Mouse (Mus musculus) heart, embryonic 10.5 days (tissue): Measurements from ENCODE around the gene Selenbp1. TPM values are rescaled to one million over a fixed set of nuclear protein-coding genes. Genes with fewer than 3 reads are reported as not detected.

Experiments used
- DNase-seq: peaks from one replicate; pipeline ENCODE4 v3.0.0-alpha.2; 2017; ENCODE audit warnings: low spot score
- H3K27ac ChIP-seq: fragments of 300-500 bp; sonication (generic); 2 replicates; pipeline ENCODE4 v1.5.1; 2016; ENCODE audit warnings: mild to moderate bottlenecking
- H3K27me3 ChIP-seq: fragments of 300-500 bp; sonication (generic); 2 replicates; pipeline ENCODE4 v1.6.1; 2016; ENCODE audit warnings: mild to moderate bottlenecking; ENCODE audit not compliant: poor library complexity, insufficient read depth, severe bottlenecking
- H3K36me3 ChIP-seq: fragments of 300-500 bp; sonication (generic); 2 replicates; pipeline ENCODE4 v1.6.1; 2016; ENCODE audit warnings: mild to moderate bottlenecking, moderate library complexity
- H3K4me1 ChIP-seq: fragments of 300-500 bp; sonication (generic); 2 replicates; pipeline ENCODE4 v1.6.1; 2016; ENCODE audit warnings: mild to moderate bottlenecking
- H3K4me3 ChIP-seq: fragments of 300-500 bp; sonication (generic); 2 replicates; pipeline ENCODE4 v1.5.1; 2016; ENCODE audit warnings: mild to moderate bottlenecking, moderate library complexity
- H3K9me3 ChIP-seq: fragments of 300-500 bp; sonication (generic); 2 replicates; pipeline ENCODE4 v1.6.1; 2016; ENCODE audit warnings: mild to moderate bottlenecking, moderate library complexity
- WGBS: fragments of 180-500 bp; shearing (Covaris S2); methylation state at CpG from one replicate; pipeline ENCODE4 v1.1.7; 2016; 5-methylcytosine and 5-hydroxymethylcytosine counted together
- polyA plus RNA-seq: library from polyadenylated mRNA; unstranded; fragments of >200 nt; fragmentation: Nextera tagmentation; extraction: Ambion mirVana; gene quantifications from 2 replicates; pipeline ENCODE4 v1.2.1, GENCODE M21; 2016

Gene Selenbp1
- polyA plus RNA-seq, 1 experiment from 2014 or later, result 30.5 TPM

DNA sequence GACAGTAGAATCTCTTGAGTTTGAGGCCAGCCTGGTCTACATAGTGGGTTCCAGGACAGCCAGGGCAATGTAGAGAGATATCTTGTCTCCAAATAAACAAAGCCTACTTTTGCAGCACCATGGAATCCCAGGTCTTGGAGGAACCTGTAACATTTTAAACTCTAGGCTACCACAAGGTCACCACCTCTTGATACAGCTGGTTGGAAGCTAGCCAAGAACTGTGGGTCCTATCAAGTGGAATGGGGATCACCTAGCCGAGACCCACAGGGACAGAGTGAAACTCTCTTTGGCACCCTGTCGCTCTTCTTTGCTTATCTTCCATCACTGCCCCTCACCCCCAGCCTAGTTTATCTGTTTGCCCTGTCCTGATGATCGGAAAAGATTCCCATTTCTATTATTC, 39.7 kb downstream of the Selenbp1 start:
- Histone ChIP-seq H3K27me3 (no peaks in the 10 kb centered on the region), H3K27ac (no peak overlapping the region), H3K9me3 (no peaks in the 10 kb centered on the region), H3K36me3 (peaks cover 7% of the 10 kb centered on the region), H3K4me1 (peaks cover 12% of the 10 kb centered on the region), H3K4me3 (no peak overlapping the region)
- WGBS, result 68% methylated on average over 3 of the region's 3 CpGs
- no peak for DNase-seq

GRCm38 (mm10) chr3:94973620-94974019, 40.8 kb downstream of the Selenbp1 start:
- 88% methylated on average over 5 of the region's 5 CpGs for WGBS
- no peaks in the 10 kb centered on the region for H3K27me3 ChIP-seq
- H3K4me1 ChIP-seq, result peaks cover 12% of the 10 kb centered on the region
- peak overlapping the region; percentile 95 for H3K4me3 ChIP-seq
- H3K27ac ChIP-seq, result peak overlapping the region; percentile 96; the same call in 1 of the 2 replicates
- peaks cover 12% of the 10 kb centered on the region for H3K36me3 ChIP-seq
- H3K9me3 ChIP-seq, result no peaks in the 10 kb centered on the region
- DNase-seq, result no peak

DNA sequence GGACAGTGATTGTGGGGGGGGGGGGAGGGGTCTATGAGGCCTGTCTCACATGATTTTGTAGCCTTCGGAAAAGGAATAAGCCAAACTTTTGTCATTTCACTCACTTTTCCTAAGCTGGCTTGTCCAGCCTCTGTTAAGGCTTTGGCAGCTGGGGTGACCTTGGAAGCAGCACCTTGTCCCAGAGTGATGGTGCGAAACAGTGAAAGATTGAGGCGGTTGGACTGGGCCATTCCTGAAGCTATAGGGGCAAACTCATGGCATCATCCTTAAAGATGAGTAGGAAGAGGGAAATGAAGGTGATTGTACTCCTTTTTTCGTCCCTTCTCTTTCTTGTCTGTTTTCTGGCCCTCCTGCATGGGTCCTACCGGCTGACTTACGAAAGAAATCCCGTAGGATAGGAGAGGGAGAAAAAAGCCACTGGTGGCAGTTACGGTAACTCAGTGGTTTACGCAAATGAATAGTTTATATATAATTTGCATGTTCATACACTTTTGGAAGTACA, 41.2 kb downstream of the Selenbp1 start:
- Histone ChIP-seq H3K9me3 (no peaks in the 10 kb centered on the region), H3K36me3 (peaks cover 12% of the 10 kb centered on the region), H3K27ac (peak overlapping the region; percentile 96), H3K4me3 (peak overlapping the region; percentile 95), H3K4me1 (peaks cover 12% of the 10 kb centered on the region), H3K27me3 (no peaks in the 10 kb centered on the region)
- WGBS, result 23% methylated on average over 9 of the region's 9 CpGs
- DNase-seq, result no peak

DNA sequence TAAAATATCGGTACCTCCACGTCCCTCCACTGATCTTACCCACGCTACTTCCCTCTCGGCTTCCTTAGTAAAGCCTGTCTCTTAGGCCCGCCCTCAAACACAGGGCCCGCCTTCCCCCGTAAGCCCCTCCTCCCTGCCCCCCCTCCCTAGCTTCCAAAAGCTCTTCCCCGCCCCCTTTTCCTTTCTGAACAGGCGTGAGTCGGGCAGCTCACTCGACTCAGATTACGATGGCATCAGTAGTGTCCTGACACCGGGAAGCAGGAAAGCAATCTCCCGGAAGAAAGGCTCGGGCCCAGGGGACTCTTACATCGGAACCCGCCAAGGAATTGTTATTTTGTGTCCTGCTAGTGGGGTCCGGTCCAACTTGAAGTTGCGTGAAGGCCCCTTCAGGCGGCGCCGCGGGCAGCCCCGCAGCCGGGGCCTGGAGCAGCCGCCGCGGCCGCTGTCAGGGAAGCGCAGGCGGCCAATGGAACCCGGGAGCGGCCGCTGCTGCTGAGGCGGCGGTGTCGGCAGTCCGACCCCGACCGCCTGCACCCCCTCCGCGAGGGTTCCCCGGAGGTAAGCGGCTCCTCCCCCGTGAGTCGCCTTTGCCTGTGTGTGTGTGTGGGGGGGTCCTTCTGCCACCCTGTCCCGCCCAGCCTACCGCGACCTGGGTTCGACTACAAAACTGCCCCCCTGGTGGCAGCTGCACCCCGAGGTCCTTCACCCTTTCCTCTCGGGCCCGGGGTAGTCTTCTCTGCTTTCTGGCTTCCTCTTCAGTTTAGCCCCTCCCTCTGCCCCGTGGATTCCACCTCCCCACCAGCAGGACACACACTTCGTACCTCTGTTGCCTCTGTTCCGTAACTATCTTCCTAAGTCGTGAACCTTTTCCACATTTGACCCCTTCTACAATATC, 41.9 kb downstream of the Selenbp1 start, which contains the start of gene Pi4kb:
Gene Pi4kb, plus strand, starts transcription at position 204 of the 895 bp plus-strand sequence.
- Histone ChIP-seq H3K36me3 (peaks cover 12% of the 10 kb centered on the region), H3K9me3 (no peaks in the 10 kb centered on the region), H3K27me3 (no peaks in the 10 kb centered on the region), H3K4me3 (peak within 1 kb of the TSS; percentile 95), H3K27ac (peak within 1 kb of the TSS; percentile 96), H3K4me1 (peaks cover 12% of the 10 kb centered on the region)
- peak; percentile 97 for DNase-seq
- under 1% methylated on average over 57 of the region's 57 CpGs for WGBS

DNA sequence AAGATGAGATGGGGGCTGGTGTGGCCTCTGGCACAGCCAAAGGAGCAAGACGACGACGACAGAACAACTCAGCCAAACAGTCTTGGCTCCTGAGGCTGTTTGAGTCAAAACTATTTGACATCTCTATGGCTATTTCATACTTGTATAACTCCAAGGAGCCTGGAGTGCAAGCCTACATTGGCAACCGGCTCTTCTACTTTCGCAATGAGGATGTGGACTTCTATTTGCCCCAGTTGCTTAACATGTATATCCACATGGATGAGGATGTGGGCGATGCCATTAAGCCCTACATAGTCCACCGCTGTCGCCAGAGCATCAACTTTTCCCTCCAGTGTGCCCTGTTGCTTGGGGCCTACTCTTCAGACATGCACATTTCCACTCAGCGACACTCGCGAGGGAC, 51.5 kb downstream of the Selenbp1 start:
- H3K36me3 ChIP-seq, result peaks cover 33% of the 10 kb centered on the region
- no peaks in the 10 kb centered on the region for H3K27me3 ChIP-seq
- no peaks in the 10 kb centered on the region for H3K9me3 ChIP-seq
- WGBS, result 90% methylated on average over 11 of the region's 11 CpGs
- peaks cover 41% of the 10 kb centered on the region for H3K4me1 ChIP-seq
- DNase-seq, result no peak
- H3K27ac ChIP-seq, result no peak overlapping the region
- no peak overlapping the region for H3K4me3 ChIP-seq

DNA sequence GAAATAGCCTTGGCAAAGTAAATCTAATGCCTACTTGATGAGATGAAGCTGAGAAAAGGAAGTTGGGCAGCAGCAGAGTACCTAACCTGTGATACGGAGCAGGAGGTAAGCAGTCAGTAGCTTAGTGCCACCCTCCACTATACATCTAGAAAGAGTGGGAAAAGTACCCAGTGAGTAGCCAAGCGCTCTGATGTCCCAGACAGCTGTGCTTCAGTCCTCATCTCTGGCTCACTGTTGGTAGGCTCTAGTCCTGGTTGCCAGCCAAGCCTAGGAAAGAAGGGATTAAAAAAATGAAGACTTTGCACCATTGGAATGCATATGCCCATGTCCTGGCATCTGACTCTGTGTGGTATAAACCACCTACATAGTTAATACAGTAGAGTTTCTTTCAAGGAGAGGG, 52.7 kb downstream of the Selenbp1 start:
- DNase-seq, result no peak
- H3K4me3 ChIP-seq, result no peak overlapping the region
- 98% methylated on average over 2 of the region's 2 CpGs for WGBS
- no peaks in the 10 kb centered on the region for H3K9me3 ChIP-seq
- H3K27ac ChIP-seq, result no peak overlapping the region
- peaks cover 43% of the 10 kb centered on the region for H3K4me1 ChIP-seq
- peaks cover 40% of the 10 kb centered on the region for H3K36me3 ChIP-seq
- H3K27me3 ChIP-seq, result no peaks in the 10 kb centered on the region

- 0 out of 2 replicates have a peak overlapping the region, but pooled peaks have one; percentile 29 for H3K27ac ChIP-seq
- H3K36me3 ChIP-seq, result peaks cover 42% of the 10 kb centered on the region
- no peaks in the 10 kb centered on the region for H3K27me3 ChIP-seq
- no peaks in the 10 kb centered on the region for H3K9me3 ChIP-seq
- DNase-seq, result peak; percentile 89
- H3K4me3 ChIP-seq, result no peak overlapping the region
- H3K4me1 ChIP-seq, result peaks cover 39% of the 10 kb centered on the region
These were observed 54.7 kb downstream of the Selenbp1 start for GRCm38 (mm10) chr3:94987578-94987977.

DNA sequence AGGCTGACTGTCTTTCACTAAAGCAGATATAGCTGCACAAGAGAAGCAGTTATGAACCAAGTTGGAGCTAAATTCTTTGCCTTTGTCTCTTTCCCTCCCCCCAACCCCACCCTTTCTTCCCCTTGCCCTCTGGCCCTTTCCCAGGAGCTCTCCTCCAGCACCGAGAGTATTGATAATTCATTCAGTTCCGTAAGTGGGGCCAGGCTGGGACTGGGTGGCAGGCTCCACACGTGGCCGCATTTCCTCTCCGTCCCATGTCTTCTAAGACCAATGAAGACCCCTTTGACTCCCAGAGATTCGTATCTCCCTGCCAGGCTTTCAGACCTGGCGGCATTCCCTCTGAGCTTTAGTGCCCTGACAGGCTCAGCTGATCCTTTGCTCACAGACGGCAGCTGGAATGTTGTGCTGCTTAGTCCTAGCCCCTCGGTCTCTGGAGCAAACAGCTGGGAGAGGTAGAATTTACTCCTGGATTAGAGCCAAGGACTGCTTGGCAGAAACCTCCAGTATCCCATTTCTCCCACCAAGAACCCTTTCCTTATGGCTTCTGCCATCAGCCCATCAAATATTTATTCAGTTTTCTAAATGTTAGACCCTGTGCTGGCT, 56.4 kb downstream of the Selenbp1 start:
- WGBS, result 35% methylated on average over 9 of the region's 9 CpGs
- Histone ChIP-seq H3K27ac (0 out of 2 replicates have a peak overlapping the region, but pooled peaks have one; percentile 24), H3K27me3 (no peaks in the 10 kb centered on the region), H3K9me3 (no peaks in the 10 kb centered on the region), H3K4me3 (0 out of 2 replicates have a peak overlapping the region, but pooled peaks have one; percentile 3), H3K36me3 (peaks cover 47% of the 10 kb centered on the region), H3K4me1 (peaks cover 39% of the 10 kb centered on the region)
- DNase-seq, result no peak

Other genes starting within 250 kb of the Selenbp1 start
- 0.68 and 0.72 TPM in 2 replicates for gene Selenbp2, start 239.5 kb upstream of the Selenbp1 start, polyA plus RNA-seq
- 3.4 and 8.0 TPM in 2 replicates for gene Cgn, start 146.6 kb upstream of the Selenbp1 start, polyA plus RNA-seq
- 11.8 and 13.2 TPM in 2 replicates for gene Pogz, start 95.5 kb upstream of the Selenbp1 start, polyA plus RNA-seq
- gene Psmb4, start 46.1 kb upstream of the Selenbp1 start, polyA plus RNA-seq, result 305 and 348 TPM in 2 replicates
- 7.3 and 7.8 TPM in 2 replicates for gene Rfx5, start 21.0 kb downstream of the Selenbp1 start, polyA plus RNA-seq
- 8.4 and 17.3 TPM in 2 replicates for gene Pi4kb, start 41.7 kb downstream of the Selenbp1 start, polyA plus RNA-seq
- 28.1 and 28.2 TPM in 2 replicates for gene Zfp687, start 82.4 kb downstream of the Selenbp1 start, polyA plus RNA-seq
- gene Psmd4, start 109.6 kb downstream of the Selenbp1 start, polyA plus RNA-seq, result 282 and 332 TPM in 2 replicates
- gene Pip5k1a, start 173.9 kb downstream of the Selenbp1 start, polyA plus RNA-seq, result 18.3 and 18.8 TPM in 2 replicates
- 124 and 172 TPM in 2 replicates for gene Vps72, start 178.0 kb downstream of the Selenbp1 start, polyA plus RNA-seq
- gene Tmod4, start 191.4 kb downstream of the Selenbp1 start, polyA plus RNA-seq, result 0.70 and 0.90 TPM in 2 replicates
- 55.3 and 60.9 TPM in 2 replicates for gene Scnm1, start 201.0 kb downstream of the Selenbp1 start, polyA plus RNA-seq
- 8.7 and 10.1 TPM in 2 replicates for gene Lysmd1, start 201.0 kb downstream of the Selenbp1 start, polyA plus RNA-seq
- gene Tnfaip8l2, start 209.3 kb downstream of the Selenbp1 start, polyA plus RNA-seq, result 0.21 and 1.2 TPM in 2 replicates
- 1.9 and 4.1 TPM in 2 replicates for gene Sema6c, start 227.4 kb downstream of the Selenbp1 start, polyA plus RNA-seq